Mouse (Mus musculus) embryonic facial prominence, embryonic 10.5 days (tissue): ENCODE measurements at regions not wholly inside any gene's neighbourhood (a gene's known extent, or its start where the extent isn't known, plus 50 kb on each side); places are given as distances from the start of the nearest gene placed in this dataset.

Experiments
- DNase-seq: peaks from one replicate; pipeline ENCODE4 v3.0.0-alpha.2; 2017; ENCODE audit warnings: low spot score
- H3K27ac ChIP-seq: fragments of 300-500 bp; sonication (generic); replicated peaks from 2 replicates; pipeline ENCODE4 v1.5.1; 2016; ENCODE audit warnings: mild to moderate bottlenecking
- H3K27me3 ChIP-seq: fragments of 300-500 bp; sonication (generic); replicated peaks from 2 replicates; pipeline ENCODE4 v1.6.1; 2016; ENCODE audit warnings: low read depth, mild to moderate bottlenecking; ENCODE audit not compliant: poor library complexity, severe bottlenecking
- H3K36me3 ChIP-seq: fragments of 300-500 bp; sonication (generic); replicated peaks from 2 replicates; pipeline ENCODE4 v1.6.1; 2016; ENCODE audit warnings: mild to moderate bottlenecking, moderate library complexity
- H3K4me1 ChIP-seq: fragments of 300-500 bp; sonication (generic); 2 replicates; pipeline ENCODE4 v1.6.1; 2016
- H3K4me3 ChIP-seq: fragments of 300-500 bp; sonication (generic); 2 replicates; pipeline ENCODE4 v1.5.1; 2016; ENCODE audit warnings: mild to moderate bottlenecking, moderate library complexity
- H3K9me3 ChIP-seq: fragments of 300-500 bp; sonication (generic); 2 replicates; pipeline ENCODE4 v1.6.1; 2016; ENCODE audit warnings: mild to moderate bottlenecking
- WGBS: fragments of 180-500 bp; shearing (Covaris S2); methylation state at CpG from one replicate; pipeline ENCODE4 v1.1.7; 2016; 5-methylcytosine and 5-hydroxymethylcytosine counted together

DNA sequence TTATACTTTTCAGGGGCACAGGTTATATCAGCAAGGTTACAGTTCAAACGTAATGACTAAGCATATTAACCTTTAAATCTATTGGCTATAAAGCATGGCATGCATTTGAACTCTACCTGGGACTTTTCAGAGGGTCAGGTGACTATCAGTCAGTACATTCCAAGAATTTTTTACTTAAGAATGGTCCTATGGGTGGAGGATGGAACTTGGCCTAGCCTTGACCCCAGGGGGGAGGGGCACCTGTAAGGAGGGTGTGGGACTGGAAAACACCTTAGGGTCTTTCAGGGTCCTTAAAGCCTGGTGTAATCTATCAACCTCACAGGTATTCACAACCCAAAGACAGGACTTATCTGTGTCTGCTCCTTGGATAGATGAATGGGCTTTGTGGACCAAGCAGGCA lies 66.4 kb upstream of the Hs6st1 start:
- WGBS = 85% methylated on average over 1 of the region's 1 CpGs
- H3K9me3 ChIP-seq = no peaks in the 10 kb centered on the region
- H3K27me3 ChIP-seq = no peaks in the 10 kb centered on the region
- H3K36me3 ChIP-seq = no peaks in the 10 kb centered on the region
- no peak overlapping the region for H3K27ac ChIP-seq
- peaks cover 12% of the 10 kb centered on the region for H3K4me1 ChIP-seq
- DNase-seq = no peak
- no peak overlapping the region for H3K4me3 ChIP-seq

DNA sequence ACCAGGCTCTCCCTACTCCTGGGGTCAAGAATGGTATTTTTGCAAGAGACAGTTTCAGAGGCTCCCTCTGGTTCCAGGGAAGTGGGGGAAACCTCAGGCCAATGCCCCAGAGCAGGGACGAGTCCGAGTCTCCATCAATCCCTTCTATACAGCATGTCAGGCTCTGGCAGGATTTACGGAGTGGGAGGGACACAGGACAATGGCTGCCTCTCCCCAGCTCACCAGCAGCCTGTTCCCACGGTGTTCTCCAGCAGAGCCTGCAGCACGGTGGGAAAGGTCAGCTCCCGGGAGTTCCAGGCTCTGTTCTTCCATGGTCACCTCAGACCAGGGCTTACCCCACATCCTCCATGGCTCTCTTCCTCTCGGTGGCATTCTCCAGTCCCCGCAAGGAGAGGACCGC lies 64.6 kb upstream of the Hs6st1 start:
- Histone ChIP-seq H3K9me3 (no peaks in the 10 kb centered on the region), H3K27ac (peak overlapping the region; percentile 55), H3K36me3 (no peaks in the 10 kb centered on the region), H3K27me3 (no peaks in the 10 kb centered on the region), H3K4me1 (peaks cover 18% of the 10 kb centered on the region), H3K4me3 (no peak overlapping the region)
- no peak for DNase-seq
- 29% methylated on average over 9 of the region's 9 CpGs for WGBS

DNA sequence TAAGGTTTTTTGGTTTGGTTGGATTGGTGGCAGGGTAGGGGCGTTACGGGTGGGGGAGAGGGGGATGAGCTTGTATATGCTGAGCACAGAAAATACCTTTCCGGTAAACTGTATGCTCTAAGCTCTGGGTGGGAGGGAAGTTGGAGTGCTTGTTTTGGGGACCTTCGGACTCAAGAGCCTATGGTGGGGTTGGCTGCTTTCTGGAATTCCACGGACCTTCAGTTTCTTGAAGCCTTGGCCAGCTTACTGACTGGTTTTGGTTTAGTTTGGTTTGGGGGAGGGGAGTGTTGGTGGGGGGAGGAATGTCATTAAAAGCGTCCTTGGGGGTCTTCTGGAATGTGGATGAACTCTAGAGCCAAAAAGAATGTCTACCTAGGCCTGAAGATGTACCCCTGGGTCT lies 59.6 kb upstream of the Hs6st1 start:
- no peaks in the 10 kb centered on the region for H3K36me3 ChIP-seq
- H3K9me3 ChIP-seq = no peaks in the 10 kb centered on the region
- no peaks in the 10 kb centered on the region for H3K27me3 ChIP-seq
- DNase-seq = no peak
- H3K4me1 ChIP-seq = peaks cover 20% of the 10 kb centered on the region
- no peak overlapping the region for H3K4me3 ChIP-seq
- WGBS = 88% methylated on average over 6 of the region's 6 CpGs
- H3K27ac ChIP-seq = no peak overlapping the region

DNA sequence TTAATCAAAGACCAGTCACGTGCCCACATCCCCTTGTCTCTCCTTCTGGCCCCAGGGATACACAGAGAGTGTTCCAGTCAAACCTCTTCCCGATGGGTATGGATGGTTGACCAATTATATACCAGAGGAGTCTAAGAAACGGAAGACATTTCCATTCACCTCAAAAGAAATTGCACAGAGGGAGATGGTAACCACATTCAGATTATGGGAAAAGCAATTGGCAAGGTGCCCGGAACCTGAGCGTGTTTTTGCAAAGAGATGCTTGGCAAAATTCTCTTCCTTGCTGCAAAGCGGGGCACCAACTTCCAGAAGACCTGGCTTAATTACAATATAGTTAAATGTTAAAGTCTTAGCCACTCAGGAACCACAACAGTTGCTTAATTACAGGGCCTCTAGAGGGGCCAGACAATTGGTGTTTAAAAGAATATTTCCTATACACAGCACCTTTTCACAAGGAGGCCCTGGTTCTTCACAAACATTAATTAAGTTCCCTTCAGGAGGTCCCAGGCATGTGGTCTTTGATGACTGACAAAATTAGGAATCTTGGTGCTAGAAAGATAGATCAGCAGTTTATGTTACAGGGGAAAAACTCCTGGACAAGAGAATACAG lies 59.1 kb upstream of the Hs6st1 start:
- WGBS = 89% methylated on average over 6 of the region's 6 CpGs
- Histone ChIP-seq H3K27me3 (no peaks in the 10 kb centered on the region), H3K36me3 (no peaks in the 10 kb centered on the region), H3K4me1 (peaks cover 20% of the 10 kb centered on the region), H3K27ac (no peak overlapping the region), H3K9me3 (no peaks in the 10 kb centered on the region), H3K4me3 (no peak overlapping the region)
- DNase-seq = no peak

GRCm38 (mm10) chr1:36010151-36010550 lies 58.0 kb upstream of the Hs6st1 start:
- DNase-seq = no peak
- whole genome bisulfite sequencing = 83% methylated on average over 7 of the region's 7 CpGs

GRCm38 (mm10) chr1:36010834-36011233 lies 57.4 kb upstream of the Hs6st1 start:
- no peak overlapping the region for H3K27ac ChIP-seq
- peaks cover 24% of the 10 kb centered on the region for H3K4me1 ChIP-seq
- H3K27me3 ChIP-seq = no peaks in the 10 kb centered on the region
- no peaks in the 10 kb centered on the region for H3K36me3 ChIP-seq
- no peak for DNase-seq
- WGBS = 84% methylated on average over 12 of the region's 12 CpGs
- no peak overlapping the region for H3K4me3 ChIP-seq
- H3K9me3 ChIP-seq = no peaks in the 10 kb centered on the region

More at GRCm38 (mm10) chr1:36010151-36010550, 58.0 kb upstream of the Hs6st1 start:
- no peak overlapping the region for H3K4me3 ChIP-seq
- H3K9me3 ChIP-seq = no peaks in the 10 kb centered on the region
- peaks cover 18% of the 10 kb centered on the region for H3K4me1 ChIP-seq
- H3K27me3 ChIP-seq = no peaks in the 10 kb centered on the region
- H3K27ac ChIP-seq = no peak overlapping the region
- no peaks in the 10 kb centered on the region for H3K36me3 ChIP-seq

- H3K27me3 ChIP-seq = no peaks in the 10 kb centered on the region
- no peak for DNase-seq
- 73% methylated on average over 9 of the region's 9 CpGs for WGBS
- H3K4me3 ChIP-seq = no peak overlapping the region
- peaks cover 29% of the 10 kb centered on the region for H3K4me1 ChIP-seq
- H3K36me3 ChIP-seq = no peaks in the 10 kb centered on the region
- H3K9me3 ChIP-seq = no peaks in the 10 kb centered on the region
- H3K27ac ChIP-seq = no peak overlapping the region
Measured at GRCm38 (mm10) chr1:36012081-36012765, 56.0 kb upstream of the Hs6st1 start.

- DNase-seq = no peak
- H3K27ac ChIP-seq = peak overlapping the region; percentile 66
- WGBS = 18% methylated on average over 11 of the region's 11 CpGs
Measured at GRCm38 (mm10) chr1:36013823-36014341, 54.3 kb upstream of the Hs6st1 start.

GRCm38 (mm10) chr1:36014372-36014771 lies 53.8 kb upstream of the Hs6st1 start:
- H3K36me3 ChIP-seq = no peaks in the 10 kb centered on the region
- no peaks in the 10 kb centered on the region for H3K27me3 ChIP-seq
- H3K4me3 ChIP-seq = no peak overlapping the region
- no peaks in the 10 kb centered on the region for H3K9me3 ChIP-seq
- peaks cover 47% of the 10 kb centered on the region for H3K4me1 ChIP-seq
- H3K27ac ChIP-seq = no peak overlapping the region
- WGBS = 72% methylated on average over 7 of the region's 7 CpGs
- DNase-seq = no peak

More at GRCm38 (mm10) chr1:36013823-36014341, 54.3 kb upstream of the Hs6st1 start:
- Histone ChIP-seq H3K4me1 (peaks cover 44% of the 10 kb centered on the region), H3K4me3 (no peak overlapping the region), H3K27me3 (no peaks in the 10 kb centered on the region), H3K9me3 (no peaks in the 10 kb centered on the region), H3K36me3 (no peaks in the 10 kb centered on the region)

DNA sequence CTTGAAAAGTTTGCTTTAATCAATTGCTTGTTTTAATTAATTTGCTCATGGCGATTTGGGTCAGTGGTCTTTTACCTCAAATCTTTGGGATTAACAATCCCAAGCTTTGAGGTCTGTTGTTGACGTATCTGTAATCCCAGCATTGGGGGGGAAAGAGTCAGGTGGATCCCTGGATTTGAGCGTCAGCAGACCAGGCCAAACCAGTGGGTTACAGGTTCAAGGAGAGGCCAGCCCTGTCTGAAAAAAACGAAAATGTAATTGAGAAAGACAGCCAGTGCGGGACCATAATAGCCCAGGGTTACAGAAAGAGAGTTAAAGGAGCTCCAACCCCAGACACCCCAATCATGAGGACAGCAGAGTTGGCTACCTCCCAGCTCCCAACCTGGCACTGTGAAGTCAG lies 53.0 kb upstream of the Hs6st1 start:
- DNase-seq = no peak
- Histone ChIP-seq H3K36me3 (no peaks in the 10 kb centered on the region), H3K27me3 (no peaks in the 10 kb centered on the region), H3K4me1 (peaks cover 52% of the 10 kb centered on the region), H3K27ac (peak overlapping the region; percentile 57), H3K9me3 (no peaks in the 10 kb centered on the region), H3K4me3 (no peak overlapping the region)
- whole genome bisulfite sequencing = 76% methylated on average over 5 of the region's 5 CpGs

- H3K4me3 ChIP-seq = no peak overlapping the region; the same call in 1 of the 2 replicates
- H3K9me3 ChIP-seq = no peaks in the 10 kb centered on the region
- H3K4me1 ChIP-seq = peaks cover 53% of the 10 kb centered on the region
- no peak for DNase-seq
- no peaks in the 10 kb centered on the region for H3K27me3 ChIP-seq
- WGBS = 35% methylated on average over 4 of the region's 4 CpGs
- H3K27ac ChIP-seq = peak overlapping the region; percentile 83
- no peaks in the 10 kb centered on the region for H3K36me3 ChIP-seq
Measured at GRCm38 (mm10) chr1:36016566-36016965, 51.6 kb upstream of the Hs6st1 start.

DNA sequence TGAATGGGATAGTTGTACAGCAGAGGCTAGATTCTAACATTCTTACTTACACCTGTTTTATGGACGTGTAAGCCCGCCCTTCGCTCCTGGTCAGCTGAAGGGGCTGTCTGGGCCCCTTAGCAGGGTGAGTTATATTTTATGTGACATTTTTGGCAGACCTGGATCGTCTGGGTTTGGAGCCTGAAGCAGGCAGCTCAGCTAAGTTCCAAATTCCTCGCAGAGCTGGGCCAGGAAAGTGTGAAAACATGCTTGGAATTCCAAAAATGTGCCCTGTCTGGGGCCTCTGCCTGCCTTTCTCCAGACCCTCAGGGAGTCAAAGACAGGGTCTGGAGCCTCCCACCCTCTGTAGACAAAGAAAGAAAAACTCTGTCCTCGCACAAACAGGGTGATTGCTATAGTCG lies 51.1 kb upstream of the Hs6st1 start:
- peak; percentile 78 for DNase-seq
- no peaks in the 10 kb centered on the region for H3K36me3 ChIP-seq
- H3K4me3 ChIP-seq = peak overlapping the region; percentile 2; the same call in 1 of the 2 replicates
- WGBS = 8% methylated on average over 7 of the region's 7 CpGs
- H3K9me3 ChIP-seq = no peaks in the 10 kb centered on the region
- peaks cover 53% of the 10 kb centered on the region for H3K4me1 ChIP-seq
- no peaks in the 10 kb centered on the region for H3K27me3 ChIP-seq
- H3K27ac ChIP-seq = peak overlapping the region; percentile 83

GRCm38 (mm10) chr1:36017656-36018055 lies 50.5 kb upstream of the Hs6st1 start:
- Histone ChIP-seq H3K4me1 (peaks cover 50% of the 10 kb centered on the region), H3K27me3 (no peaks in the 10 kb centered on the region), H3K9me3 (peaks cover 2% of the 10 kb centered on the region; the same call in 1 of the 2 replicates), H3K27ac (peak overlapping the region; percentile 83), H3K36me3 (no peaks in the 10 kb centered on the region), H3K4me3 (no peak overlapping the region)
- WGBS = 45% methylated on average over 3 of the region's 3 CpGs
- DNase-seq = no peak
